Mouse (Mus musculus) bone marrow macrophage, adult 2 months (primary cell): ENCODE measurements around the gene Zfp850. TPM values are rescaled to one million over a fixed set of nuclear protein-coding genes. Genes with fewer than 3 reads are reported as not detected.

Experiments
- H3K27ac ChIP-seq: 2 replicates; pipeline ENCODE4 v1.5.1; 2012; ENCODE audit warnings: low read depth, low read length; ENCODE audit not compliant: insufficient read depth
- H3K4me1 ChIP-seq: 2 replicates; pipeline ENCODE4 v1.6.1; 2012; ENCODE audit warnings: low read length; ENCODE audit not compliant: control insufficient read depth, insufficient read depth
- H3K4me3 ChIP-seq: 2 replicates; pipeline ENCODE4 v1.5.1; 2012; ENCODE audit warnings: mild to moderate bottlenecking, low read length, moderate library complexity; ENCODE audit not compliant: insufficient read depth
- CTCF ChIP-seq: IDR thresholded peaks from 2 replicates; pipeline ENCODE4 v1.5.1; 2012; ENCODE audit warnings: low read depth, mild to moderate bottlenecking, low read length, moderate library complexity
- POLR2A ChIP-seq: IDR thresholded peaks from 2 replicates; pipeline ENCODE4 v1.6.1; 2012; ENCODE audit warnings: mild to moderate bottlenecking, low read depth, low read length, borderline replicate concordance
- polyA plus RNA-seq: library from polyadenylated mRNA; stranded (reverse); fragments of >200 nt; gene quantifications from 2 replicates; pipeline ENCODE4 v1.2.4, GENCODE M21; 2012; ENCODE audit not compliant: missing spikeins, insufficient read depth, insufficient read length

Zfp850 gene
- polyA plus RNA-seq: 0.91 and 1.0 TPM in 2 replicates

GRCm38 (mm10) chr7:28013549-28014444 lies at the start of gene Zfp850:
Gene Zfp850 (minus strand): TSS chr7:28014115.
- no peak within 1 kb of the TSS for H3K27ac ChIP-seq

DNA sequence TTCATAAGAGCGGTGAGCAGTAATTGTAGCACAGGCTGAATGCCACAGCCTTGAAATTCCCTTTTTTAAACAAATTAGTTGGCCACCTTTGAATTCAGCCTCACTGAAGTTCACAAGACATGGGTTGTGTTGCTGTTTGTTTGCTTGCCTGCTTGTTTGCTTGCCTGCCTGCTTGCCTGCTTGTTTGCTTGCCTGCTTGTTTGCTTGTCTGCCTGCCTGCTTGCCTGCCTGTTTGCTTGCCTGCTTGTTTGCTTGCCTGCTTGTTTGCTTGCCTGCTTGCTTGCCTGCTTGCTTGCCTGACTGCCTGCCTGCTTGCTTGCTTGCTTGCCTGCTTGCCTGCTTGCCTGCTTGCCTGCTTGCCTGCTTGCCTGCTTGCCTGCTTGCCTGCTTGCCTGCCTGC lies 46.1 kb upstream of the Zfp850 start:
- no peaks in the 10 kb centered on the region for H3K4me1 ChIP-seq
- TF ChIP-seq POLR2A (no peak), CTCF (no peak)
- no peak overlapping the region for H3K4me3 ChIP-seq
- H3K27ac ChIP-seq: no peak overlapping the region

More at GRCm38 (mm10) chr7:28013549-28014444, at the start of gene Zfp850:
- TF ChIP-seq CTCF: no peak
- no peak for TF ChIP-seq POLR2A
- H3K4me3 ChIP-seq: peak within 1 kb of the TSS; percentile 97
- no peaks in the 10 kb centered on the region for H3K4me1 ChIP-seq

- no peak for TF ChIP-seq POLR2A
Observed at GRCm38 (mm10) chr7:28053046-28053930, 39.4 kb upstream of the Zfp850 start.

DNA sequence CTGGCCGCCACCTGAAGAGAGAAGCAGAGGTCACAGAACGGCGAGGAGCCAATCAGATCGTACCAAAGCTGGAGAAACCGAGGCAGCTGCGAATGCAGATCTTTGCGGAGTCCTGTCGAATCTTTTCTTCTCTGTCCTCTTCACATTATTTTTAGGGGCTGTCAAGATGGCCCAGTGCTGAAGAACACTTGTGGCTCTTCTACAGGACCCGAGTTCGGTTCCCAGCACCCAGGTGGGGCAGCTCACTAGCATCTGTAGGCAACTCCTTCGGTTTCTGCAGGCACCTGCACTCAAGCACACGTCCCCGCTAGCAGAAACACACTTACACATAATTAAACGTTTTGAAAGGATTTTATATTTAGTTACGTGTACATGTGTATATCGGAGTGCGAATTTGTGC lies 36.7 kb upstream of the Zfp850 start:
- Histone ChIP-seq H3K27ac (peak overlapping the region; percentile 31), H3K4me3 (no peak overlapping the region), H3K4me1 (peaks cover 13% of the 10 kb centered on the region)
- TF ChIP-seq CTCF (no peak), POLR2A (no peak)

More at GRCm38 (mm10) chr7:28053046-28053930, 39.4 kb upstream of the Zfp850 start:
- peak overlapping the region; percentile 88 for H3K27ac ChIP-seq
- no peak overlapping the region for H3K4me3 ChIP-seq
- peaks cover 13% of the 10 kb centered on the region for H3K4me1 ChIP-seq

DNA sequence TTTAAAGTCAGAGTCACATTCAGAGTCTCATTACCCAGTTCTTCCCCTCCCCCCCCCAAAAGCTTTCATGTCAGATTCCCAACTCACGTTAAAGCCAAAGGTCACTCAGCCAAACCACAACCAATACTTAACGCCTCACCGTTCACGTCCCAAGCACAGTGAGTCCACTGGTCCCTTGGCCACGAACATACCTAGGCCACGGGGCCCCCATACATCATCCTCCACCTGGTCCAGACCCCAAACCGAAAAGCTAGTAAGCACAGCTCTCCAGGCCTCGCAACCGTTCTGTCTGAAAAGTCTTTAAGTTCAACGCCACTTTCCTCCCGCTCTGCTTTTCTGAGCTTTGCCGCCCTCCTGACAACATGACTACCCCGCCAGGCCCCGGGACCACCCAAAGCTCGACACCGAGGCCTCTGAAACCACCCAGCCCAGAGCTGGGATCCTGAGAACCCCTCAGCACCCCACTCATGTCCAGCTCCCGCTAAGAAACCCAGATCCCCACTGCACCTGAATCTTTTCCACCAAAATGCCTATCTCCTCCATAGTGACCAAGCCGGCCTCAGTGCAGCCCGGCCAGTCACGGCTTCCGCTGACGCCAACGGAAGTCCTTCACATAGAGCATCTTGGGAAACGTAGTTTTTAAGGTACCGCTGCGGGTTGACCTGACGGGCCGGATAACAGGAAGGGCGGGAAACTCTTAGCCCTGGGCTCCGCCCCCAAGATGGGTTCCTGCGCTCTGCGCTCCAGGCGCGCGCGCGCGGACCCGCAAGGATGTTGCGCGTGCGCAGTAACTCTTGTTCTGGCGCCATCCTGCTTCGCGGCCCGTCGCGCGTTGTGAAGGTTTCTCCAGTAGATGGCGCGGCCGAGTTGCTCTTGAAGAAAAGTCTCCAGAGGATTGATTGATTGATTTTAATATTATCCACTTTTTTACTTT lies 35.8 kb upstream of the Zfp850 start, which contains the start of gene Psmc4:
TSS of gene Psmc4 (minus strand) at position 626 of the 934 bp plus-strand sequence.
- H3K4me3 ChIP-seq: peak within 1 kb of the TSS; percentile 87
- peak; percentile 69 for TF ChIP-seq CTCF
- no peak for TF ChIP-seq POLR2A
- H3K27ac ChIP-seq: peak within 1 kb of the TSS; percentile 56
- peaks cover 13% of the 10 kb centered on the region for H3K4me1 ChIP-seq

GRCm38 (mm10) chr7:28044524-28044923 lies 30.6 kb upstream of the Zfp850 start:
- no peak overlapping the region for H3K27ac ChIP-seq
- TF ChIP-seq POLR2A (no peak), CTCF (no peak)

DNA sequence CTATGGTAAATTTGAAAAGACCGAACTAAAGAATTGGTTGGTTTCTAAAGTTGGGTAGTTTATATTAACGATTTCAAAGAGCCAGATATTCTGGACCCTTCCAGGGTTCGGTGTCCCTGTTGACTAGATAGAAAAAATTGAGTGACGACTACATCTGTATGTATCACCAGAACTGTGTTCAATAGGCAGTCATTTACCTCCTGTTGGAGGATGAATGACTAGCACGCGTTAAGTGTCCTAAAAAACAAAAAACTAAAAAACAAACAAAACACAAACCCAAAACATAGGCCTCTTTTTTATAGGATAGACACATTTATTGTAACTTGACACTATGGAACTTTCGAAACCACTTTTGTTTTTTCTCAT lies 513 bp upstream of the Zfp850 start:
- TF ChIP-seq POLR2A (no peak), CTCF (no peak)
- Histone ChIP-seq H3K4me3 (peak overlapping the region; percentile 97), H3K27ac (no peak overlapping the region), H3K4me1 (no peaks in the 10 kb centered on the region)

More at GRCm38 (mm10) chr7:28044524-28044923, 30.6 kb upstream of the Zfp850 start:
- Histone ChIP-seq H3K4me1 (no peaks in the 10 kb centered on the region), H3K4me3 (no peak overlapping the region)

DNA sequence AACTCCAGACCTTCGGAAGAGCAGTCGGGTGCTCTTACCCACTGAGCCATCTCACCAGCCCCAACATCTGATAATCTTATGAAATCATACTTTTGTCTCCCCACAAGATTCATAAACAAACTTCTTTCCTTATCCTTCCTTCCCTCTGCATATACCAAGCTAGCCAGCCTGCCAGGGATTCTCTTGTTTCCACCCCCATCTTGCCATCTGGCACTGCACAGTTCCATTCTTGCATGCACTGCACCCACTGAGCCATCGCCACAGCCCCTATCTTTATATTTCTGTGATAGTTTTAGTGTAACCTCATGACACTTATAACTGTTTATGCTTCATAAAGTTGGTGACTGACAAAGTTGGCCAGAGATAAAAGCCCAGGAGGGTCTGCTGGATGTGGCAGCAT lies 3.6 kb downstream of the Zfp850 start:
- Histone ChIP-seq H3K27ac (no peak overlapping the region), H3K4me1 (no peaks in the 10 kb centered on the region), H3K4me3 (no peak overlapping the region)
- no peak for TF ChIP-seq CTCF
- no peak for TF ChIP-seq POLR2A

DNA sequence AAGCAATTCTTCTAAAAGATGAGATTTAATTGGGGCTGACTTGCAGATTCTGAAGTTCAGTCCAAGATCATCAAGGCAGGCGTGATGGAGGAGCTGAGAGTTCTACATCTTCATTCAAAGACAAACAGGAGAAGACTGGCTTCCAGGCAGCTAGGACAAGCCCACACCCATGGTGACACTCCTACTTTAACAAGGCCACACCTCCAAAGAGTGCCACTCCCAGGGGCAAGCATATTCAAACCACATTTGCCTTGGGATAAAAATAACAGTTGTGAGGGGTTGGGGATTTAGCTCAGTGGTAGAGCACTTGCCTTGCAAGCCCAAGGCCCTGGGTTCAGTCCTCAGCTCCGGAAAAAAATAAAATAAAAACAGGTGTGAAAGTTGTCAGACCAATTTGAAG lies 31.7 kb downstream of the Zfp850 start:
- TF ChIP-seq POLR2A: no peak
- no peak for TF ChIP-seq CTCF
- Histone ChIP-seq H3K4me3 (no peak overlapping the region), H3K4me1 (peaks cover 3% of the 10 kb centered on the region), H3K27ac (no peak overlapping the region)
